Mouse (Mus musculus): ENCODE results near the gene Sfta2.

- no peak for TF ChIP-seq CTCF (IDR thresholded peaks at IDR 0.05)
- no peak for TF ChIP-seq EP300 (IDR thresholded peaks at IDR 0.05)
These were observed 38.0 kb downstream of the Sfta2 start for GRCm38 (mm10) chr17:35639352-35639751.
